Mouse (Mus musculus) megakaryocyte, adult 5-6 weeks (primary cell): ENCODE results near the gene Grik3. TPM values are rescaled to one million over a fixed set of nuclear protein-coding genes. Genes with fewer than 3 reads are reported as not detected.

ENCODE experiments used
- ATAC-seq: 2 replicates; pipeline ENCODE4 v1.8.0; 2016; ENCODE audit warnings: mild to moderate bottlenecking, inconsistent platforms; ENCODE audit not compliant: poor library complexity, severe bottlenecking
- total RNA-seq, 2 experiments: library from RNA; stranded (forward) in 1 of 2; stranded (reverse) in 1 of 2; fragments of 153-499, 151-499 nt in 1 of 2; fragments of 221-1000, 200-1000 nt in 1 of 2; gene quantifications; 2 replicates each; pipeline versions ENCODE4 v1.2.3 to v1.2.4; 2015 to 2017

The Grik3 gene
- total RNA-seq, 2 experiments from 2014 or later: not detected

DNA sequence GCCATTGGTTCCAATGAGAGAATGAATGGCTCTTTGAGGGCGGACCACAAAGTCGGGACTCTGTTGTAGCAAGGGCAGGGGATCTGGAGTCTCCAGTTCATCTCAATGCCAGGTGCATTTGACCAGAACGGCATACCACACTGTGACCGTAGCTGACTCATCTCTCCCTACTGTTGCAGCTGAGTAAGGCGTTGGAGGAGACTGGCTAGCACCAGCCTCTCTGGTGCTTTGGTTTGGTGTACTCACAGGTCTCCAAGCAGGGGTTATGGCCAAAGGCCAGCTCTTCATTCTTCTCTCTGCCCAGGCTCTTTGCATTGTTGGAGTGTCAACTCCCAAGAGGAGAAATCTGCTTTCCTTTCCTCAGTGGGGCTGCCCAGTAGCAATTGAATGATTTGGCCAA is 52.7 kb downstream of the Grik3 start:
- ATAC-seq: no peak

DNA sequence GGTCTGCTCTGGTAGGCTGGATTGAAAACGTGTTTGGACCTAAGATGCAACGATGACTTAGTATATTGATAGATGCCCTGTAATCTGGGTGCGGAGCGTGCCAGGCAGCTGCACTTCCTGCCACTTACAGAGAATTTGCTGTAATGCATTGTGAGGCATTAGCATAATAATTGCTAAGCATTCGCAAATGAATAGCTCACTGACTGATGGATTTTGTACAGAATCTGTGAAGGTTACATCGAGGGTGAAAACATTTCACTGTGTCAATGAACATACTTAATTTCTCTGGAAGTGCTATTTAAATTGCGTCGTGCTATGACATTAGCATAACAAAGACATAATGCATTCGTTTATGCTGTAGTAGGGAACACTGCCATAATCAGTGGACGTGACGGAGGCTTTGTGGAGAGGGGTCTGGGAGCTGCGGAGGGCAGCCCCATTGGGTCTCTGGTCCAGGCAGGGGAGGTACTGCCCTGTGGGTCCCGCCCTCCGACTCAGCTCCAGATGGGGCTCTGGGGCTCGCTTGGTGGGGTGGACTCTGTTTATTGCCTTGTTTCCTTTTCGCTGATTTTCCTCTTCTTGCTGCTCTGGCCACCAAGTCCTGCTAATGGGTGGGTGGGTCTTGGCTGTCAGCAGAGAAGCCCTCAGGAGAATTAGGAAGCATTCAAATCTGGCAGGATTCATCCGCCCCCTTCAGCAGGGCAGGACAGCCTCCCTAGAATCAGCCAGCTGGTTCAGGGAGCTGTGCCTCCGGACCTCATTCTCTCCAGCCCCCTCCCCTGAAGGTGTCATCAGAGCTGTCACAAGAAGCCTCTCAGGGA is 54.7 kb downstream of the Grik3 start:
- ATAC-seq: no peak

DNA sequence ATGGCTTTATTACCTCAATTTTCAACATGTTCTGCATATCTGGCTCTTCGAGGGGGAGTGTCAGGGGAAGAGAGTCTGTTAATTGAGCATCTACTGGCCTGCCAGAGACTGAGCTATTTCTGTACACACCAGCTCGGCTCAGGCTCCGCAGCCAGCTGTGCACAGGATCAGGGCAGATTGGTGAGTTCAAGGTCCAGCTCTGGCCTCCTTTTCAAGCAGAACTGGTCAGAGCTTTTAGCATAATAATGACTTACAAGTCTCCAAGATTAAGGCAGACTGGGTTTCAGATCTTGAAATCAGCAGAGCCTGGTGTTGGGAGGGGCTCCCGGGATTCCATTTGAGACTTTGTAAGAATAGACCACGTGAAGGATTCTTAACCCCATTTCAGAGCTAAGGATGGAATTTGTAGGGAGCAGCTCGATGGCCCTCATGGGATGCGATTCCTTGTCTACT is 55.3 kb downstream of the Grik3 start:
- no peak for ATAC-seq

DNA sequence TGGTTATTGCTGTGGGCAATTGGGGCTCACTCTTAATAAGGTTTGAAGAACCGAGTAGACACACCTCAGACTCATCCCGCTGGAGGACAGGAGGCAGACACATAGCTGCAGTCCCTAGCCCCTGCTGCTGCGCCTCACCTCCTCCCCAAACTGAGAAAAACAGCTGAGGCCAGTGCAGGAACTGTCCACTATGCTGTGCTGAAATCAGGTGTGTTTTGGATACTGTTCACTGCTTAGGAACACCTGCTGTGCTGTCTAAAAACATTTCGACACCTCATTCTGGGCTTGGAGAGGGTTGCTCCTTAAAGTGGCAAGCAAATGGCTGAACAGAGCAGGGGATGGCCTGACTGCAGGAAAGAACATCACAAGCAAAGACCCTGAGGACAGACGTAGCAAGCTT is 57.7 kb downstream of the Grik3 start:
- ATAC-seq: no peak

- no peak for ATAC-seq
Measured at GRCm38 (mm10) chr4:125553754-125554153, 63.3 kb downstream of the Grik3 start.

- ATAC-seq: no peak
Measured at GRCm38 (mm10) chr4:125556405-125557308, 66.2 kb downstream of the Grik3 start.

- ATAC-seq: no peak
Measured at GRCm38 (mm10) chr4:125559564-125559963, 69.1 kb downstream of the Grik3 start.

GRCm38 (mm10) chr4:125560806-125561205 is 70.3 kb downstream of the Grik3 start:
- no peak for ATAC-seq

- ATAC-seq: no peak
Measured at GRCm38 (mm10) chr4:125563579-125563978, 73.1 kb downstream of the Grik3 start.

DNA sequence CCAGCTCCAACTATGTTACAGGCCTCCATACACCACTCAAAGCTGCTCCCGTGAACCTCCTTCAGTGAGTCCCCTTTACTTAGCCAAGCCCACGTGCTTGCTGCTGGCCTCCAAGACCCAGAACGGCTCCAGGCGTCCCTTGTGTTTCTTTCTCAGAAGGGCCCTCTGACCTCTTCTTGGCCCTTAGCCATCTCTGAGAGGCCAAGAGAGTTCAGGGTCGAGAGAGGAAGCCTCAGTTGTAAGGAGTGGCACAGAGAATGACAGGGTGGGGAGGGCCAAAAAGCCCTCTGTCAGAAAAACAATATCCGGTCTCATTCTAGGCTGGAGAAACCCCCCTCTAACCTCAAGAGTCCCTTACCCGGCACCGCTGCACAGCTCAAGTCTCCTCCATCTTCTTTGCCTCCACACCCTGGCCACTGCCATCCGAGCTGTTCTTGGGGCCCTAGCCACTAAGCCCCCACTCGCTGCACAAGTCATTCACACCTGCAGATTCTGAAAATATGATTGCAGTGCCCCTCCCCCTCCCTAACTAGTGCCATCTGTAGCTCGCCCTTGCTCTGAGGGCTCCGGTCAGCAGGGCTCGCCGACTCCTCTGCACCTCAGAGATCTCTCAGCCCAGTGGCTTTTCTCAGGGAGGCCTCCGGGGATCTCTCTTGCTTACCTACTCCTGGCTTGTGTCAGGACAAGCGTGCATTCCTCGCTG is 73.7 kb downstream of the Grik3 start:
- no peak for ATAC-seq

DNA sequence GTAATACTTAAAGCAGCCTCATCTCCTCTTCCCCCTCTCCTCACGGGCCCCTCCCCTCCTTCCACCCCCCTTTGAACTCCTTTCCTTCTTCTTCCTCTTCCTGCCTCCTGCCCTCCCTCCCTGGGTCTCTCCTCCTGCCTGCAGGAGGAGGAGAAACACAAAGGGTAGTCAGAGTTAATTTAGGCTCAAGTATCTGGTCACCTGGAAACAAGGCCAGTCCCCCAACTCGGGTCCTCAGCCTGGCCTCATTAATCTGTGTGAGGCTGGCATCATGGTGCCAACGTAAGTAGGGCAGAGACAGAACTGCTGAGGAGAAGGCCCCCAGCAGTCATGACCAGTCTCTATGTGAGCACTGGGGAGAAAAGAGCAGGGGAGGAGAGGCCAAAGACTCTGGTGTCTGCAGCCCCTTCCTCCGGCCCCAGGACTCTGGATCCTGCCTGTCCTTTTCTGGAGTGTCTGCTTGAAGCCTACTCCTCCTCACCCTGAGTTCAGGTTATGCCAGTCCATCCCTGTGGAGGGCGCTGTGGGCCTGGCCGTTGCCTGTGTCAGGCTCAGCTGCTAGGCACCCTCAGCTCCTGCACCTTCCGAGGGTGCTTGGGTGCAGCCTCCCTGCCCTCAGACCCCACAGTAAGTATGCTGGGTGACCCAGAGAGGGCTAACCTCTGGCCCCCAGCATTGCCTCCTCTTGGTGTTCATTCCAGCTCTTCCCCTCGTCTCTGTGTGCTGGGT is 75.4 kb downstream of the Grik3 start:
- no peak for ATAC-seq

- no peak for ATAC-seq
Measured at GRCm38 (mm10) chr4:125568210-125568609, 77.7 kb downstream of the Grik3 start.

DNA sequence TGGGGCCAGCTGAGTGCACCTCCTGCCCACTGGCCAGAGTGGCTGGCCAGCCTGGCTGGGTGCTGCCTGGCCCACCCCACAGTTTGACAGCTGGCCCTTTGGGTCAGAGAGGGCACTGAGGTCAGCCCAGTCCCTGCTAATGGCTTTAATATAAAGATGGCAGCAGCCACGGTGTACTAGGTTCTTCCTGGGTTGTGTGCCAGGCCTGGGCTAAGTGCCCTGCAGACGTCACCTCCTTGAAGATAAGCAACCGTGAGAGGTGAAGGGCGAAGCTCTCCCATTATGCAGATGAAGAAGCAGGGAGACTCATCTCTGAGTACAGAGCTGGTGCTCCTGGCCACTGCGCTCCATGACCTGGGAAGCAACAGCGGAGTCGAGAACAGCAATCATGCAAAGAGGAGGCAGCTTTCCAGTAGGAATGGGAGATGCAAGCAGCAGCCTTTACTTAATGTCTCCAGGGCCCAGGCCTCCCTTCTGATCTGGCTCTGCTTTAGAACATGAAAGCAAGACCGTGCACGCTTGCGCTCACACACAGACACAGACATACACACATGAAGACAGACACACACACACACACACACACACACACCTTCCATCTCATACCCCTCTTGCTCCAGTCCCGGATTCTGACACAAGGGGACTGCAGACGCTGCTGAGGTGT is 81.3 kb downstream of the Grik3 start:
- ATAC-seq: no peak

DNA sequence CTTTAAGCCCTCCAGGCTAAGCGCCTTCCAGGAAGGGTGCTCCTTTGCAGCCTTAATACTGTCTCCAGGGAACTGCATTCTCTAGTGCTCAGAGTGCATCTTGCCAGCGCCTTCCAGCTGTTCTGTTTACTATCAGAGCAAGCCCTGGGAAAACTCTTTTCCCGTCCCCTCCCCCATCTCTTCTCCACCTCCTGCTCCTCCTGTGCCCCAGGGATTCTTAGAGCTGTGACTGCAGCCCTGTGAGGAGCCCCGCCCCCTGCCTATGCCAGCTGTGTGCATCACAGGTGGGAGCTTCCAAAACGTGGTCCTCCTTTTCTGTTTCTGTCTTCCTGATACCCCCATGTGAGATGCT is 81.8 kb downstream of the Grik3 start:
- ATAC-seq: no peak

GRCm38 (mm10) chr4:125573000-125573399 is 82.5 kb downstream of the Grik3 start:
- no peak for ATAC-seq

GRCm38 (mm10) chr4:125573951-125574675 is 83.6 kb downstream of the Grik3 start:
- ATAC-seq: no peak

DNA sequence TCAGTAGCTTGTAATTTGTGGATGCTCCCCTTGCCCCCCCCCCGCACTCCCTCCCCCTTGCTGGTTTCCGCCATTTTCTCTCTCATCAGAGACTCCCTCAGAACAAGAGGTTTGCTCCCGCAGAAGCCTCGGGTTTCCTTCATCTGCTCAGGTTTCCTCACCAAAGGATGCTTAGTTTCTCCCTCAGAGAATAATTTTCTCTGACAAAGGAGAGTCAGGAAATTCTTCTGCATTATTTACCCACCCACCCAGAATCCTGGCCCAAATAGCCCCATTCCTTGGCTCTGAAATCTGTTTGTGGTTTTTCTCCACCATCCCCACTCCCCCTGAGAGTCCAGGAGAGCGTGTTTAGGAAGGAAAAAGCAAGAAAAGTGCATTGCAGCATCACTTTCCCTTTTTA is 89.8 kb downstream of the Grik3 start:
- no peak for ATAC-seq

DNA sequence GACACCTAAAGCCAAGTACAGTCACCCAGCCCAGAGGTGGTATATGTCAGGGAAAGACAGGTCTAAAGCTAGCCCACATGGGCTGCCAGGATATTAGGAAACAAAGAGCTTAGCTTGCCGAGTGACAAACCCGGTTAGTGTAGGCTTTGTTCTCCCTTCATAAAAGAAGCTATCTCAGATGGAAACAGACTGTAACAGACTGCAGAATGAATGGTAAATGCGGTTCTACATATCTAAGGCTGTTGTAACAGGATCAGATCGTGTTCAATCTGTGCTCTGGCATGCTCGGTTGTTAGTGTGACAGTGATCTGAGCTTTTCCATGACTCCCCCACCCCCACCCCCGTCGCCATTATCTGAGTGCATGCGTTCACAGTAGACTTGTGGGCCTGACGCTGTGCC is 92.8 kb downstream of the Grik3 start:
- ATAC-seq: no peak

GRCm38 (mm10) chr4:125583935-125584334 is 93.4 kb downstream of the Grik3 start:
- ATAC-seq: no peak
